Mouse (Mus musculus) small intestine, adult 2 months (tissue): Measurements from ENCODE around the gene Fermt3.

Experiments used
- CTCF ChIP-seq: fragments of 200-500 bp; IDR thresholded peaks from 2 replicates; pipeline ENCODE4 v1.5.1; 2012; ENCODE audit warnings: low read depth, mild to moderate bottlenecking, control low read depth, inconsistent platforms, low read length, moderate library complexity, mixed read lengths; ENCODE audit not compliant: insufficient replicate concordance, insufficient read length; ENCODE audit errors: extremely low read depth
- POLR2A ChIP-seq: fragments of 200-500 bp; IDR thresholded peaks from 2 replicates; pipeline ENCODE4 v1.6.1; 2012; ENCODE audit warnings: low read depth, mild to moderate bottlenecking, control low read depth, inconsistent platforms, low read length, moderate library complexity

- no peak for TF ChIP-seq CTCF
- no peak for TF ChIP-seq POLR2A
Observed at GRCm38 (mm10) chr19:7034006-7034405, 14.7 kb upstream of the Fermt3 start.
